Mouse (Mus musculus) liver, embryonic 14.5 days (tissue): ENCODE data around the gene Il27. TPM values are rescaled to one million over a fixed set of nuclear protein-coding genes. Genes with fewer than 3 reads are reported as not detected.
"Not testable (repeated sequence)": the region's sequence is repeated elsewhere in the genome, so short reads cannot be mapped to it uniquely, and the experiment has no call there.

Experiments
- ATAC-seq: fragments of 200-750 bp; cut with Nextera tagmentation; 2 replicates; pipeline ENCODE4 v1.8.0; 2017; ENCODE audit warnings: moderate number of reproducible peaks, mild to moderate bottlenecking, moderate library complexity; ENCODE audit not compliant: insufficient read depth
- DNase-seq, 3 experiments: peaks; one replicate each; pipeline ENCODE4 v3.0.0-alpha.2; 2012 to 2013; ENCODE audit warnings: low read depth in 3 of 3, low spot score in 3 of 3
- H3K27ac ChIP-seq: fragments of 300-500 bp; sonication (generic); 2 replicates; pipeline ENCODE4 v1.5.1; 2014; ENCODE audit warnings: moderate library complexity, mild to moderate bottlenecking, control low read depth, inconsistent platforms
- H3K27me3 ChIP-seq: fragments of 300-500 bp; sonication (generic); 2 replicates; pipeline ENCODE4 v1.6.1; 2014; ENCODE audit warnings: mild to moderate bottlenecking, low read length, moderate library complexity; ENCODE audit not compliant: control insufficient read depth, insufficient read depth
- H3K36me3 ChIP-seq: fragments of 300-500 bp; sonication (generic); replicated peaks from 2 replicates; pipeline ENCODE4 v1.6.1; 2014; ENCODE audit warnings: low read depth; ENCODE audit not compliant: control insufficient read depth, insufficient read depth
- H3K4me1 ChIP-seq, 2 experiments: fragments of 200-500 bp in 1 of 2; fragments of 300-500 bp in 1 of 2; sonication (generic) in 1 of 2; replicated peaks; 2 replicates each; pipeline ENCODE4 v1.6.1; 2012 to 2014; ENCODE audit warnings: antibody characterized with exemption in 1 of 2, inconsistent platforms in 1 of 2, low read length in 1 of 2; ENCODE audit not compliant: control insufficient read depth in 2 of 2, insufficient read depth in 2 of 2
- H3K4me2 ChIP-seq: fragments of 300-500 bp; sonication (generic); 2 replicates; pipeline ENCODE4 v1.6.1; 2014; ENCODE audit warnings: low read depth, mild to moderate bottlenecking, control low read depth, moderate library complexity
- H3K4me3 ChIP-seq, 2 experiments: fragments of 200-500 bp in 1 of 2; fragments of 300-500 bp in 1 of 2; sonication (generic) in 1 of 2; 2 replicates each; pipeline ENCODE4 v1.5.1; 2012 to 2014; ENCODE audit warnings: low read depth in 2 of 2, low read length in 2 of 2, mild to moderate bottlenecking in 2 of 2, control low read depth in 1 of 2, inconsistent platforms in 1 of 2, moderate library complexity in 1 of 2; ENCODE audit not compliant: insufficient read depth in 1 of 2
- H3K9ac ChIP-seq: fragments of 300-500 bp; sonication (generic); replicated peaks from 2 replicates; pipeline ENCODE4 v1.6.1; 2014; ENCODE audit warnings: mild to moderate bottlenecking, control low read depth, moderate library complexity
- H3K9me3 ChIP-seq: fragments of 300-500 bp; sonication (generic); 2 replicates; pipeline ENCODE4 v1.6.1; 2016; ENCODE audit warnings: low read length, mixed read lengths; ENCODE audit not compliant: control insufficient read depth
- CTCF ChIP-seq: IDR thresholded peaks from 2 replicates; pipeline ENCODE4 v1.5.1; 2016; ENCODE audit warnings: antibody characterized with exemption, low read depth, control low read depth
- EP300 ChIP-seq: IDR thresholded peaks from 2 replicates; pipeline ENCODE4 v1.6.1; 2016; ENCODE audit warnings: antibody characterized with exemption, low read depth
- WGBS: fragments of 180-500 bp; shearing (Covaris S2); extraction: QIAGEN DNeasy Blood & Tissue Kit; methylation state at CpG from one replicate; pipeline ENCODE4 v1.1.7; 2014; ENCODE audit not compliant: insufficient replicate concordance; 5-methylcytosine and 5-hydroxymethylcytosine counted together
- polyA plus RNA-seq, 2 experiments: library from polyadenylated mRNA; depleted of rRNA in 1 of 2; stranded (reverse) in 1 of 2; unstranded in 1 of 2; fragments of >200 nt; fragmentation: Nextera tagmentation in 1 of 2; extraction: Ambion mirVana in 1 of 2; gene quantifications; 2 replicates each; pipeline versions ENCODE4 v1.2.1 to v1.2.3; 2012 to 2014

The Il27 gene
- polyA plus RNA-seq (2012; rRNA removed), result 0.07 TPM in 1 of 2 replicates, not detected in the other
- polyA plus RNA-seq (2014; fragmentation: Nextera tagmentation; extraction: Ambion mirVana), result not detected in 2 replicates

DNA sequence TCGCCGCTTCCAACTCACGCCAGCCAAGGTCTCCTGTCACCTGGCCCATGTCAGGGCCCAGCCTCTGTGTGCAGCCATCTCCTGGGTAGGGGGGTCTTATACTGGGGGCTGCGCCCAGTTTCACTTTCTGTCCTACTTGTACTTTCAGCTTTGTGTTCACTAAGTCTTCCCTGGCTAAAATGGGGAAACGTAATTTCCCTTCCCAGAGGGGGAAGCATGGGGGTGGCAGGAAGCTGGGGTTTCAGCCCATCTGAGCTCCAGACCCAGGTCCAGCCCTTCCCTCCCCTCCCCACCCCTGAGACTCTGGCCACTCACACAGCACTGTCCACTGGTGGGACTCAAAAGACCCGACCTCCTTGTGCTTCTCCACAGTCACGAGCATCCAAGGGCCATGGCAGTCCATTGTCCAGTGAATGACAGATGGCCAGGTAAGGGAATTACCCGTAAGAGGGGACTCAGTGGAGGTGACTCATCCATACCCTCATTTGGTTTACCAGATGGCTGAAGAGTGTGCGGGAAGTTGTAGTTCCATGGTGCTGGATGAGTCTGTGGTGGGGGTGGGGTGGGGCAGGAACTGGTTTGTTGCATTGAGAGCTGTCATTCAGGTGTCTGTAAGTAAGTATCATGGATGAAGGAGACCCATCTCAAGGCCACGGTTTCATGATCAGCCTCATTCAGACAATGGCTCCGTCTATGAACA lies at the start of gene Il27:
Il27 (minus strand) TSS at position 80 of the 700 bp plus-strand sequence.
- no peak for TF ChIP-seq EP300
- no peak for TF ChIP-seq CTCF
- Histone ChIP-seq H3K4me1 (peaks cover 0 to 3% of the 10 kb centered on the region in 2 experiments; a peak in 2 of 4 replicates), H3K36me3 (no peaks in the 10 kb centered on the region), H3K9ac (no peak within 1 kb of the TSS), H3K4me2 (no peak within 1 kb of the TSS), H3K27me3 (no peaks in the 10 kb centered on the region), H3K27ac (no peak within 1 kb of the TSS), H3K9me3 (no peaks in the 10 kb centered on the region), H3K4me3 (no peak within 1 kb of the TSS)
- no peak for ATAC-seq
- 55% methylated on average over 11 of the region's 11 CpGs for WGBS
- no peak for DNase-seq

GRCm38 (mm10) chr7:126644345-126644744 lies 49.6 kb upstream of the Il27 start:
- no peak for DNase-seq
- Histone ChIP-seq H3K9ac (no peak overlapping the region), H3K4me2 (no peak overlapping the region), H3K9me3 (no peaks in the 10 kb centered on the region), H3K27me3 (no peaks in the 10 kb centered on the region), H3K4me1 (peaks cover 2 to 3% of the 10 kb centered on the region in 2 experiments; a peak in 3 of 4 replicates), H3K4me3 (no peak overlapping the region), H3K36me3 (no peaks in the 10 kb centered on the region), H3K27ac (no peak overlapping the region)
- ATAC-seq, result no peak
- no peak for TF ChIP-seq EP300
- TF ChIP-seq CTCF, result no peak
- 40% methylated on average over 3 of the region's 3 CpGs for WGBS

DNA sequence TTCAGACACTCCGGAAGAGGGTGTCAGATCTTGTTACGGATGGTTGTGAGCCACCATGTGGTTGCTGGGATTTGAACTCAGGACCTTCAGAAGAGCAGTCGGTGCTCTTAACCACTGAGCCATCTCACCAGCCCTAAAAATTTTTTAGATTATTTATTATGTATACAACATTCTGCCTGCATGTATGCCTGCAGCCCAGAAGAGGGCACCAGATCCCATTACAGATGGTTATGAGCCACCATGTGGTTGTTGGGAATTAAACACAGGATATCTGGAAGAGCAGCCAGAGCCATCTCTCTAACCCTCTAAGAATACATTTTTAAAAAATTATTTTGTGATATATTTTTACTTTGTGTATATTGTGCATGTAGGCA lies 48.5 kb upstream of the Il27 start:
- not testable (repeated sequence) for H3K36me3 ChIP-seq, H3K9ac ChIP-seq, H3K27me3 ChIP-seq, H3K4me2 ChIP-seq, H3K9me3 ChIP-seq, DNase-seq, H3K27ac ChIP-seq, H3K4me1 ChIP-seq, H3K4me3 ChIP-seq
- WGBS, result 41% methylated on average over 3 of the region's 3 CpGs
- peak; percentile 48; the same call in 1 of the 2 replicates for ATAC-seq
- peak; percentile 73 for TF ChIP-seq CTCF

GRCm38 (mm10) chr7:126642545-126643243 lies 48.0 kb upstream of the Il27 start:
- DNase-seq, result no peak
- H3K4me2 ChIP-seq, result no peak overlapping the region
- H3K27ac ChIP-seq, result no peak overlapping the region
- no peak for ATAC-seq
- 50% methylated on average over 5 of the region's 5 CpGs for WGBS
- TF ChIP-seq EP300 (no peak), CTCF (no peak; the same call in 1 of the 2 replicates)
- no peaks in the 10 kb centered on the region for H3K36me3 ChIP-seq
- H3K27me3 ChIP-seq, result no peaks in the 10 kb centered on the region
- no peaks in the 10 kb centered on the region for H3K4me1 ChIP-seq
- no peaks in the 10 kb centered on the region for H3K9me3 ChIP-seq
- no peak overlapping the region for H3K4me3 ChIP-seq
- no peak overlapping the region for H3K9ac ChIP-seq

DNA sequence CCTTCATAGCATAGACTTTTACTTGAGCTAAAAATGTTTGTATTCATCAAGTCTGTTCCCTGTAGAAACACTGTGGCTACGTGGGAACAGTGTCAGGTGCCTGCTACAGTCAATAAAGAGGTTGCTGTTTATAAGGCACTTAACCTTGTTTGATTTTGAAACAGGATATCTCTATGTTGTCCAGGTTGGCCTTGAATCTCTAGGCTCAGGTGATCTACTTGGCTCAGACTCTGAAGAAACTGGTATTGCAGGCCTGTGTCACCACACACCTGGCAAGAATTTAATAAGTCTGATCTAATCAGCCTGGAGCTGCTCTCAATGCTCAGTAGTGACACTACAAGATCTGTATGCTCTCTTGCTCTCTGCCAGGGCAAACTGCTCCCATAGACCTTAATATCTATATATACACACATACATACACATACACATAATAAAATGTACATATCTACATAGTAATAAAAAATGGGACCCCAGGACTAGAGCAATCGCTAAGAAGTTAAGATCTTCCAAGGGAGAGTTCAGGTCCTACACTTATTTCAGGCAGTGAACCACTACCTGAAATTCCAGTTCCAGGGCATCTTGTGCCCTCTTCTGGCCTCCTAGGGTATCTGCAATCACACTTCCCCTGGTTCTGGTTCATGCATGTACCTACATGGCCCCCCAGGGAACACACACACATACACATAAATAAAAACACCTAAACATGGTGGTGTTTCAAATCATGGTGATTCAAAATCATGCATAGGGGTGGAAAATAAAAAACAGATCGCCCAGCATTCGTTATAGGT lies 42.2 kb upstream of the Il27 start:
- Histone ChIP-seq H3K27me3 (no peaks in the 10 kb centered on the region), H3K9ac (no peak overlapping the region), H3K4me2 (no peak overlapping the region), H3K27ac (no peak overlapping the region), H3K4me3 (no peak overlapping the region), H3K4me1 (no peaks in the 10 kb centered on the region), H3K9me3 (no peaks in the 10 kb centered on the region), H3K36me3 (no peaks in the 10 kb centered on the region)
- DNase-seq, result peak in 1 of 3 experiments; percentile 30
- TF ChIP-seq EP300 (no peak), CTCF (peak; percentile 78)
- WGBS, result 12% methylated on average over 4 of the region's 4 CpGs
- ATAC-seq, result no peak
